ENCODE assay signal across 11 mouse cellular contexts in genomic region chr7:38201290-38201658, GRCm38 (mm10). TPM values are rescaled to one million over a fixed set of nuclear protein-coding genes. Genes with fewer than 3 reads are reported as not detected.
A peak's percentile ranks its signal among the peaks of the same experiment; 100 is the strongest.
DNase-seq lines count a peak whose midpoint lies in the region; ATAC-seq lines count a peak whose summit lies in the region.
"Had no signal": no experiment of that assay in that cellular context is flagged by ENCODE, and none has a peak within 500 bp of the region (broad histone marks: within the 10 kb centered on the region; RNA-seq: fewer than 3 reads in every experiment).

No protein-coding gene starts in this region.

- no peak overlapping the region for H3K4me2 ChIP-seq in lung, embryonic 16.5 days (ENCODE audit: low read depth, low read length)
- H3K4me2 ChIP-seq in hindbrain, embryonic 12.5 days (replicated peaks), result peak overlapping the region; percentile 52; the same call in 1 of the 2 replicates
- H3K4me2 ChIP-seq in neural tube, embryonic 13.5 days, result peak overlapping the region; percentile 58; the same call in 1 of the 2 replicates

- H3K9ac ChIP-seq in lung, embryonic 16.5 days (ENCODE audit: low read length), result no peak overlapping the region
- no peak overlapping the region for H3K9ac ChIP-seq in hindbrain, embryonic 12.5 days
- no peak overlapping the region for H3K9ac ChIP-seq in neural tube, embryonic 13.5 days
- H3K9ac ChIP-seq: heart, embryonic 12.5 days; limb, embryonic 15.5 days had no signal

- 0 out of 2 replicates have a peak, but pooled peaks cover 3% of the 10 kb centered on the region for H3K4me1 ChIP-seq in lung, embryonic 16.5 days (replicated peaks; ENCODE audit: control insufficient read depth, insufficient read depth, low read length)
- peaks cover 5% of the 10 kb centered on the region; the same call in 1 of the 2 replicates for H3K4me1 ChIP-seq in hindbrain, embryonic 12.5 days
- H3K4me1 ChIP-seq in neural tube, embryonic 13.5 days (replicated peaks), result peaks cover 9% of the 10 kb centered on the region; the same call in 1 of the 2 replicates
- H3K4me1 ChIP-seq: heart, embryonic 12.5 days had no signal

- H3K27ac ChIP-seq in lung, embryonic 16.5 days (ENCODE audit: low read length), result no peak overlapping the region
- no peak overlapping the region for H3K27ac ChIP-seq in hindbrain, embryonic 12.5 days
- no peak overlapping the region for H3K27ac ChIP-seq in neural tube, embryonic 13.5 days (replicated peaks)
- H3K27ac ChIP-seq: limb, embryonic 15.5 days had no signal

- DNase-seq in cerebellum, adult 9-11 months, result peak; percentile 39
- DNase-seq in cerebellum, adult 11 months, result no peak
- no peak for DNase-seq in lung, postnatal 10 days
- no peak for DNase-seq in Muller cell, postnatal 12 days (ENCODE audit: inconsistent ontology term)
- DNase-seq in spleen, postnatal 36 days (ENCODE audit: low spot score in 2 of 2), result no peak

- peak; percentile 7; the same call in 1 of the 2 replicates for ATAC-seq in lung, embryonic 16.5 days (ENCODE audit: low read depth)
- ATAC-seq in hindbrain, embryonic 12.5 days (ENCODE audit: low FRiP score), result no peak
- ATAC-seq in neural tube, embryonic 13.5 days (ENCODE audit: low read depth), result peak; percentile 57

- WGBS in lung, embryonic 16.5 days, result 30% methylated on average over 3 of the region's 3 CpGs
- WGBS in hindbrain, embryonic 12.5 days, result 43% methylated on average over 3 of the region's 3 CpGs
- WGBS in neural tube, embryonic 13.5 days, result 27% methylated on average over 3 of the region's 3 CpGs

- H3K36me3 ChIP-seq in lung, embryonic 16.5 days (ENCODE audit: control insufficient read depth, insufficient read depth, low read length), result no peaks in the 10 kb centered on the region
- no peaks in the 10 kb centered on the region for H3K36me3 ChIP-seq in hindbrain, embryonic 12.5 days
- H3K36me3 ChIP-seq in neural tube, embryonic 13.5 days, result no peaks in the 10 kb centered on the region
- H3K36me3 ChIP-seq: G1E had no signal

- no peaks in the 10 kb centered on the region for H3K9me3 ChIP-seq in lung, embryonic 16.5 days (ENCODE audit: control insufficient read depth, low read length)
- no peaks in the 10 kb centered on the region; the same call in 1 of the 2 replicates for H3K9me3 ChIP-seq in hindbrain, embryonic 12.5 days (replicated peaks)
- no peaks in the 10 kb centered on the region for H3K9me3 ChIP-seq in neural tube, embryonic 13.5 days
- H3K9me3 ChIP-seq: limb, embryonic 15.5 days had no signal

- no peak overlapping the region for H3K4me3 ChIP-seq in lung, embryonic 16.5 days (ENCODE audit: low read length)
- no peak overlapping the region for H3K4me3 ChIP-seq in hindbrain, embryonic 12.5 days
- no peak overlapping the region for H3K4me3 ChIP-seq in neural tube, embryonic 13.5 days
- H3K4me3 ChIP-seq: limb, embryonic 15.5 days had no signal

- H3K27me3 ChIP-seq in lung, embryonic 16.5 days (ENCODE audit: control insufficient read depth, insufficient read depth, low read depth, low read length), result no peaks in the 10 kb centered on the region
- no peaks in the 10 kb centered on the region for H3K27me3 ChIP-seq in hindbrain, embryonic 12.5 days
- no peaks in the 10 kb centered on the region for H3K27me3 ChIP-seq in neural tube, embryonic 13.5 days
- H3K27me3 ChIP-seq: heart, embryonic 12.5 days; limb, embryonic 15.5 days had no signal

RNA-seq across cellular contexts. Expression of gene 1600014C10Rik, which starts 18.3 kb away (rescaled TPM):
- 18.7 and 18.9 TPM in 2 replicates for polyA plus RNA-seq in lung, embryonic 16.5 days (2015; fragmentation: Nextera tagmentation; extraction: Ambion mirVana)
- 21.4 and 22.3 TPM in 2 replicates for polyA plus RNA-seq in hindbrain, embryonic 12.5 days (2016; fragmentation: Nextera tagmentation; extraction: Ambion mirVana)
- polyA plus RNA-seq in neural tube, embryonic 13.5 days (2015; fragmentation: Nextera tagmentation; extraction: Ambion mirVana), result 27.5 and 29.1 TPM in 2 replicates

RNA-seq across cellular contexts. Expression of gene Plekhf1, which starts 26.5 kb away (rescaled TPM):
- 5.6 and 6.6 TPM in 2 replicates for polyA plus RNA-seq in lung, embryonic 16.5 days (2015; fragmentation: Nextera tagmentation; extraction: Ambion mirVana)
- 1.8 and 2.1 TPM in 2 replicates for polyA plus RNA-seq in hindbrain, embryonic 12.5 days (2016; fragmentation: Nextera tagmentation; extraction: Ambion mirVana)
- polyA plus RNA-seq in neural tube, embryonic 13.5 days (2015; fragmentation: Nextera tagmentation; extraction: Ambion mirVana), result 0.71 and 0.91 TPM in 2 replicates
